Mouse (Mus musculus) bone marrow macrophage, adult 2 months (primary cell): ENCODE results near the gene Mrpl42.

Source experiments
- CTCF ChIP-seq: IDR thresholded peaks from 2 replicates; pipeline ENCODE4 v1.5.1; 2012; ENCODE audit warnings: low read depth, mild to moderate bottlenecking, low read length, moderate library complexity
- POLR2A ChIP-seq: IDR thresholded peaks from 2 replicates; pipeline ENCODE4 v1.6.1; 2012; ENCODE audit warnings: mild to moderate bottlenecking, low read depth, low read length, borderline replicate concordance

- TF ChIP-seq POLR2A (no peak), CTCF (no peak)
Measured at GRCm38 (mm10) chr10:95513768-95514556, 12.2 kb upstream of the Mrpl42 start.
